12 mouse cellular contexts compared by ENCODE assay signal in the genomic region with DNA sequence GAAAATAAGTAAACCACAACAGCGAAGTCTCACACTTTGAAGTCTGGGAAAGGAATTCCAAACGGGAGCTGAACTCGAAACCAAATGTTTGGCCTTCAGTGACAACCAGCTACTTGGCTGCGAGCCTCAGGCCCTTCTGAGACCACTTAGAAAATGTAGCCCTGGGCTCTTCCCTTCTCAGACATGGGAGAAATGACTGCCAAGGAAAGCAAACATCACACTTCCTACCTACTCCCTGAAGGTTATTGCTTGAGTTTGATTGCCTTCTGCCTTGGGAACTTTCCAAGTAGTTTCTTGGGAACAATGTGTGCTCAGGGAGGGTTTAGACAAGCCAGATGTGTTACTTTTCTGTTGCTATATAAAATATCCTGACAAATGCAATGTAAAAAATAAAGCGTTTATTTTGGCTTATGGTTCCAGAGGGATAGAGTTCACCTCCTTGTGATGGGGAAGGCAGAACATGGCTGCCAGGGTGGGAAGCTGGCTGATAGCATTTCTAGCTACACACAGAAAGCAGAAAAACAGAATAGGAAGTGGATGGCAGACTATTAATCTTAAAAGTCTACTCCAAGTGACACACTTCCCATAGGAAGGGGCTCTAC.
DNase-seq lines count a peak whose midpoint lies in the region; ATAC-seq and TF ChIP-seq lines count a peak whose summit lies in the region.
"Had no signal": no experiment of that assay in that cellular context is flagged by ENCODE, and none has a peak within 500 bp of the region (broad histone marks: within the 10 kb centered on the region; RNA-seq: fewer than 3 reads in every experiment).

No protein-coding gene starts in this region.

- H3K27me3 ChIP-seq in stomach, embryonic 14.5 days (ENCODE audit: control insufficient read depth, insufficient read depth, low read length): no peaks in the 10 kb centered on the region
- no peaks in the 10 kb centered on the region for H3K27me3 ChIP-seq in stomach, postnatal 0 days (ENCODE audit: control insufficient read depth, insufficient read depth, low read length)
- H3K27me3 ChIP-seq in heart, embryonic 13.5 days (replicated peaks): no peaks in the 10 kb centered on the region
- no peaks in the 10 kb centered on the region for H3K27me3 ChIP-seq in limb, embryonic 15.5 days
- H3K27me3 ChIP-seq: intestine, embryonic 15.5 days; liver, embryonic 13.5 days; neural tube, embryonic 13.5 days had no signal

- ATAC-seq in stomach, embryonic 14.5 days (ENCODE audit: insufficient number of reproducible peaks, insufficient read depth, low FRiP score, low read depth): no peak
- ATAC-seq in stomach, postnatal 0 days (ENCODE audit: low FRiP score, low TSS enrichment): no peak
- no peak for ATAC-seq in heart, embryonic 13.5 days (ENCODE audit: extremely low read depth, insufficient number of reproducible peaks, low FRiP score, low TSS enrichment)
- peak; percentile 69; the same call in 1 of the 2 replicates for ATAC-seq in limb, embryonic 15.5 days (ENCODE audit: insufficient number of reproducible peaks, low FRiP score, low TSS enrichment, low read depth)
- ATAC-seq: intestine, embryonic 15.5 days had no signal

- no peaks in the 10 kb centered on the region for H3K36me3 ChIP-seq in stomach, embryonic 14.5 days (ENCODE audit: control insufficient read depth, insufficient read depth, low read length)
- no peaks in the 10 kb centered on the region for H3K36me3 ChIP-seq in stomach, postnatal 0 days (ENCODE audit: control insufficient read depth, insufficient read depth, low read length)
- H3K36me3 ChIP-seq in heart, embryonic 13.5 days: no peaks in the 10 kb centered on the region
- H3K36me3 ChIP-seq in limb, embryonic 15.5 days: no peaks in the 10 kb centered on the region
- H3K36me3 ChIP-seq: intestine, embryonic 15.5 days; liver, embryonic 13.5 days; neural tube, embryonic 13.5 days had no signal

- no peak for TF ChIP-seq EP300 in stomach, postnatal 0 days (optimal IDR thresholded peaks at IDR 0.05)

- no peak overlapping the region for H3K9ac ChIP-seq in stomach, embryonic 14.5 days (replicated peaks; ENCODE audit: low read depth, low read length)
- no peak overlapping the region for H3K9ac ChIP-seq in stomach, postnatal 0 days (ENCODE audit: low read length)
- no peak overlapping the region for H3K9ac ChIP-seq in heart, embryonic 13.5 days
- H3K9ac ChIP-seq in limb, embryonic 15.5 days: no peak overlapping the region
- H3K9ac ChIP-seq: intestine, embryonic 15.5 days; liver, embryonic 13.5 days; neural tube, embryonic 13.5 days had no signal

- no peak overlapping the region for H3K4me2 ChIP-seq in stomach, embryonic 14.5 days (replicated peaks; ENCODE audit: low read depth, low read length)
- H3K4me2 ChIP-seq in stomach, postnatal 0 days (replicated peaks; ENCODE audit: low read depth): no peak overlapping the region
- no peak overlapping the region for H3K4me2 ChIP-seq in heart, embryonic 13.5 days
- H3K4me2 ChIP-seq in limb, embryonic 15.5 days: no peak overlapping the region
- H3K4me2 ChIP-seq: intestine, embryonic 15.5 days; liver, embryonic 13.5 days; neural tube, embryonic 13.5 days had no signal

- DNase-seq in stomach, postnatal 0 days (ENCODE audit: low spot score): no peak
- DNase-seq in testis, postnatal 14 days (ENCODE audit: low spot score): peak; percentile 58
- DNase-seq in Muller cell, postnatal 12 days (ENCODE audit: inconsistent ontology term): no peak
- no peak for DNase-seq in right cerebral cortex, adult 2 months (ENCODE audit: low spot score in 2 of 2)
- DNase-seq: cerebellum, adult 11 months; liver, embryonic 13.5 days had no signal

- no peaks in the 10 kb centered on the region for H3K9me3 ChIP-seq in stomach, embryonic 14.5 days (ENCODE audit: control insufficient read depth, low read depth, low read length)
- no peaks in the 10 kb centered on the region for H3K9me3 ChIP-seq in stomach, postnatal 0 days (ENCODE audit: control insufficient read depth, low read length)
- H3K9me3 ChIP-seq in heart, embryonic 13.5 days: no peaks in the 10 kb centered on the region
- H3K9me3 ChIP-seq in limb, embryonic 15.5 days: no peaks in the 10 kb centered on the region
- H3K9me3 ChIP-seq: intestine, embryonic 15.5 days; liver, embryonic 13.5 days; neural tube, embryonic 13.5 days had no signal

- no peak for TF ChIP-seq CTCF in stomach, postnatal 0 days (IDR thresholded peaks at IDR 0.05; ENCODE audit: low read depth)

- no peaks in the 10 kb centered on the region for H3K4me1 ChIP-seq in stomach, embryonic 14.5 days (ENCODE audit: control insufficient read depth, insufficient read depth, low read length)
- H3K4me1 ChIP-seq in stomach, postnatal 0 days (replicated peaks; ENCODE audit: control insufficient read depth, insufficient read depth): no peaks in the 10 kb centered on the region
- no peaks in the 10 kb centered on the region for H3K4me1 ChIP-seq in heart, embryonic 13.5 days
- peaks cover 4% of the 10 kb centered on the region; the same call in 1 of the 2 replicates for H3K4me1 ChIP-seq in limb, embryonic 15.5 days
- H3K4me1 ChIP-seq: intestine, embryonic 15.5 days; liver, embryonic 13.5 days; neural tube, embryonic 13.5 days had no signal

- H3K27ac ChIP-seq in stomach, embryonic 14.5 days (ENCODE audit: low read length): peak overlapping the region; percentile 10; the same call in 1 of the 2 replicates
- H3K27ac ChIP-seq in stomach, postnatal 0 days (replicated peaks): no peak overlapping the region
- H3K27ac ChIP-seq in heart, embryonic 13.5 days (replicated peaks): peak overlapping the region; percentile 16; the same call in 1 of the 2 replicates
- no peak overlapping the region; the same call in 1 of the 2 replicates for H3K27ac ChIP-seq in limb, embryonic 15.5 days
- H3K27ac ChIP-seq: intestine, embryonic 15.5 days; liver, embryonic 13.5 days; neural tube, embryonic 13.5 days had no signal

- WGBS in stomach, embryonic 14.5 days: 29% methylated on average over 5 of the region's 5 CpGs
- WGBS in stomach, postnatal 0 days: 14% methylated on average over 5 of the region's 5 CpGs
- WGBS in heart, embryonic 13.5 days: 41% methylated on average over 5 of the region's 5 CpGs
- WGBS in limb, embryonic 15.5 days: 17% methylated on average over 5 of the region's 5 CpGs

- no peak overlapping the region for H3K4me3 ChIP-seq in stomach, embryonic 14.5 days (ENCODE audit: low read depth, low read length)
- no peak overlapping the region for H3K4me3 ChIP-seq in stomach, postnatal 0 days (ENCODE audit: low read depth, low read length)
- no peak overlapping the region for H3K4me3 ChIP-seq in heart, embryonic 13.5 days
- H3K4me3 ChIP-seq in limb, embryonic 15.5 days: no peak overlapping the region
- H3K4me3 ChIP-seq: erythroblast, embryonic 14.5 days; intestine, embryonic 15.5 days; liver, embryonic 13.5 days; neural tube, embryonic 13.5 days had no signal

Comparison
In these comparisons a context has a peak if more than half of its experiments do, and no peak if none do; other contexts are left out.
1. H3K27ac ChIP-seq: peak in stomach, embryonic 14.5 days (single experiment) and heart, embryonic 13.5 days (single experiment); none in stomach, postnatal 0 days (single experiment) and limb, embryonic 15.5 days (single experiment).